Mouse (Mus musculus) kidney, postnatal 14 days (tissue): ENCODE results near the gene Macf1.
A peak's percentile ranks its signal among the peaks of the same experiment; 100 is the strongest.
"Not testable (repeated sequence)": the region's sequence is repeated elsewhere in the genome, so short reads cannot be mapped to it uniquely, and the experiment has no call there.

Experiments
- DNase-seq: peaks from one replicate; pipeline ENCODE4 v3.0.0; 2022; ENCODE audit warnings: mixed read lengths

Macf1 gene

DNA sequence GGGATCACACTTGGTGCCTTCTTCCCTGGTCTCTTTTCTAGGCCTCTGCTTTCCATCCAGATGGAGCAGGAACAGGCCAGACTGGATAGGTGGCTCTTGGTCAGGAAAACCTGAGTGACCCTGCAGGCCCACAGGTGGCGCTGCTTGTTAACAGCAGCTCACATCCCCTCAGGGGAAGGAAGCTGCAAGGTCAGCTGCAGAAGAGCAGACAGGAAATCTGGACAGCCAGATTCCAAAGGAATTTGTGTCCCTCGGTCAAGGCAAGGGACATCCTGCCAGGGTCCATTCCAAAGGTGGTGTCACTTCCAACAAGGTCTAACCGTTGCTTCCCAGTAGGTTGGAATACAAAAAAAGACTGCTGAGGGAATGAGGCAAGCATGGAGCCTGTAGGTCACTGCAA, 50.8 kb downstream of the Macf1 start:
- peak; percentile 92 for DNase-seq

DNA sequence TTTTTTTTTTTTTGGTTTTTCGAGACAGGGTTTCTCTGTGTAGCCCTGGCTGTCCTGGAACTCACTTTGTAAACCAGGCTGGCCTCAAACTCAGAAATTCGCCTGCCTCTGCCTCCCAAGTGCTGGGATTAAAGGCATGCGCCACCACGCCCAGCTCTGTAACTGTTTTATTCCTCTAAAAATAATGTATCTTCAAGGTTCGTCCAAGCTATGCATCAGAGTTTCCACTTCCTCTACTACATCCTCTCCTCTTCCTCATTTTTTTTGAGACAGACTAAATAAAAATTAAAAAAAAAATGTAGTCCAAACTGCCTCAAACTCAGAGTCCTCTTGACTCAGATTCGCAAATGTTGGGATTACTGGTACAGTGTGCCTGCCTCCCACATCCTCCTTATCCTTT, 52.0 kb downstream of the Macf1 start:
- not testable (repeated sequence) for DNase-seq

DNA sequence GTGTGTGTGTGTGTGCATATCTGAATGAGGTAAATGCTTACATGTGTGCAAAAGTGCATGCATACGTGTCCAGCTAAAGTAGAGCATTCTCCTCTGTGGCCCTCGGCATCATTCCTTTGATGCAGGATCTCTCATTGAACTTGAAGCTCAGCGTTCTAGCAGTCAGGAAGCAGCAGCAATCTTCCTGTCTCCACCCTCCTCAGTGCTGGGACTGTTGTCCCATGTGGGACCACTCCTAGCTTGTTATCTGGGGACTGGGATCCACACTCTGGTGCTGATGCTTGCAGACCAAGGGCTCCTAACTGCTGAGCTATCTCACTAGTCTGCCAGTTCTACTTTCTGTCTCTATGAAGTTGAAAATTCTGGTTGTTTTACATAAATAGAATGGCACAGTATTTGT, 52.5 kb downstream of the Macf1 start:
- DNase-seq: no peak

DNA sequence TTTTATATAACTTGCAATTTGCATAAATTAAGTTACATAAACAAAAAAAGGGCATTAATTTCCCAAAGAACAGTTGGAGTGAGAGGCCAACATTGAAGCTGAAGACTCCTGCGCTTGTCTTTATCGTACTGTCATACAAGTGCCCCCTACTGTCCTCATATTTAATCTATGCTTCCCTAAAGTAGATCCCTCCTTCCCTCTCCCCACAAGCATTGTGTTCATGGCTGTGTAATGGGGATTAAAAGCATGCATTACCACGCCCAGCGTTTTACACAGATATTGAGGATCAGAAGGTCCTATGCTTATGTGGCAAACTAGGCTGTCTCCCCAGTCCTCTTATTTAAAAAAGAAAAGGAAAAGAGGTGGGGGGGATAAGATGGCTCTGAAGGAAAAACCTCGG, 56.5 kb downstream of the Macf1 start:
- DNase-seq: no peak

DNA sequence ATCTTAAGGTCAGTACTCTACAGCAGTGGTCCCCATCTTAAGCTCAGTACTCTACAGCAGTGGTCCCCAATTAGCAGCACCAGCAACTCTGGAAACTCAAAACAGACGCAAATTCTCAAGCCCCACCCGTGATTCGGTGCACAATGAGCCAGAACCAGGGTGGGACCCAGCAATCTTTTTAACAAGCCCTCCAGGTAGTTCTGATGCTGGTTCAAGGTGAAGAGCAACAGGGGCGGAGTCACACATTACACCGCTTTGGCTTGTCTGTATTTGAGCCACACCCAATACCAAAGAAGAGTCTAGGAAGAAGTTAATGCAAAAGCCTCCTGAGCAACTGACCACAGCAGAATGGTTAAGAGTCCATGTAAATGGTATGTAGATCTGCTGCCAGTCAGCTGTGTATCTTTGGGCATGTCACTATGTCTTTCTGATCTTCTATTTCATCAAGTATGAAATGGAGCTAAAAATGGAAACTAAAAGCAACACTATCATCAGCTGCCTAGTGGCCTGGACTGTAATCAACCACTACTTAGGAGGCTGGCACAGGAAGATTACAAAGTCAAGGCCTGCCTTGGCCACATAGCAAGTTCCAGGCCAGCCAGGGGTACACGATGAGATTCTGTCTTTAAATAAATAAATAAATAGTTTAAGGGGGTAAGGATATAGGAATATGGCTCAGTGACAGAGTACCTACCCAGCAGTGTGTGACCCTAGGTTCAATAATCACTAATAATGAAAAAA, 58.7 kb downstream of the Macf1 start:
- no peak for DNase-seq

DNA sequence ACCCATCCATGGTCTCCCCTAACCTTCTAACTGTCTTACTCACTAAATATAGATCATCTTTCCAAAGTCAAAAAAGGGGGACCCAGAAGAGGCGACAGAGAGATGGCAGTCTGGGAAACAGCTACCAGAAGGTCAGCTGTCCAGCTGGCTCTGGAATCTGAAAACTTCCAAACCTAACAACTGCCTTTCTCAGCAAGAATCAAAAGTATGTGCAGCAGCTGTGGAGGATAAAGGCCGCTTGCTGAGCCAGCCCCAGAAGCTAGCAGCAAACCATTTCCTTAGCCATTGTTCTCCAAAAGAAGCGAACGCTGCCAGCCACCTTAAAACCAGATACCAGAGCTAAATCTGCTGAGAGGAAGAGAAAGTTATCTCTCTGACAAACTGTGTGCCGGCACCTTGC, 59.7 kb downstream of the Macf1 start:
- peak; percentile 76 for DNase-seq

DNA sequence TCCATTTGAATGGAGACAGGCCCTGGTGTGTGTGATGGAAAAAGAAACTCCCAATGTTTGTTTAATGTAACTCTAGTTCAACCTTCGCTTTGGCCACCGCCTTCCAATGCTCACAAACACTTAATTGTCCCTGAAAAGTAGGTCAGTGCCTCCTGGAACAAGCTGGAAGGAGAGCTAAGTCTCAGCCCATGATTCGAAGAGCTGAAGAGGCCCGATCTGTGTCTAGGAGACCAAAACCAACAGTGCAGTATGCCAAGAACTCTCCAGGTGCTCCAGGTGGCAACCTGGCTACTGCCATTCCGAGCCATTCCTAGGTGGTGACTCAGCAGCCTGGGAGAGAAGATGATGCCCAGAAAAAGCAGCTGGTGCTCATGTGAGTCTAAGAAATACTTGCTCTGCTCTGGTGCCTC, 60.4 kb downstream of the Macf1 start:
- DNase-seq: peak; percentile 28

DNA sequence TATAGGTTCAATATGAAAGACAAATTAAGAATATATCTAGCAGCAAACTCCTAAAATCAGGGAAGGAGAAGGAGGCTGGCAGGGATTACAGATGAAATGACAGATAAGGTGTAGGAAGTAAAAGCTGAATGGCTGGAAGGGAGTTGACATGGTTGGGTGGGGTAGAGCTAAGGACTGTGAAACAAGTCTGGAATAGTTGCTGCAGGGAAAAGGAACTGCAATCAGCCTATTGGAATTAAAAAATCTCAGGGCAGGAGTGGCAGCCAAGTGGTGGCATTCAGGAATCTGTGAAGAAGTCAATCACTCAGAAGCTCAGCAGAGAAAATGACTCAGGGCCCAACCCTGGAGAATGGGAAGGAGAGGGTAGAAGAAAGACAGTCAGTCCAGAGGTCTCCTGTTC, 62.4 kb downstream of the Macf1 start:
- DNase-seq: no peak

DNA sequence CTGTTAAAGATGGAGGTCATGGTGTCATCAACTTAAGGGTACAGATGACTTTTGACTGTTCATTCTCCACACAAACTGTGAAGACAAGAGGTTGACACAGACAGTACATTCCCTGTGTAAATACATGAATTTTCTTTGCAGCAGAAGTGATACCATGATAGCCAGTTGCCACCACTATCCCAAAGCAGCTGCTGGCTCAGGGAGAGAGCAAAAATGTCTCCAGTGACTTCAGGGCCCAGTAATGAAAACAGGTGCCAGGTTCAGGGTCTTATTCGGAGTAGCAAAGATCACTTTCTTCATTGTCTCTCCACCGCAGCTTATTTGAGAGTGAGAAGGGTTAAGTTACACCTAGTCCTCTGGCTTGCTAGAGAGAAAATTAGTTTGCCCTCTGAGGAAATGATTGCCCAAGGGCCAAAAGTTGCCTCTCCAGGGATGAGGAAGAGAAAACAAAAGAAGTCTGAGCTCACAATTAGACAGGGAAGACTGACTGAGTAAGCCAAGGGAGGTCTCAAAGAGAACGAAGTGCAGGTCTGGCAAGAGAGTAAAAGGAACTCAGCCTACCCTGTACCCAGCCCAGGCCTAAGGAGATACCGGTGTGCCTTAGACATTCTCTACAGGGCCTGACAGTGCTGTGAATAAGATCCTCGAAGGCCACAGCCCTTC, 66.3 kb downstream of the Macf1 start:
- no peak for DNase-seq

DNA sequence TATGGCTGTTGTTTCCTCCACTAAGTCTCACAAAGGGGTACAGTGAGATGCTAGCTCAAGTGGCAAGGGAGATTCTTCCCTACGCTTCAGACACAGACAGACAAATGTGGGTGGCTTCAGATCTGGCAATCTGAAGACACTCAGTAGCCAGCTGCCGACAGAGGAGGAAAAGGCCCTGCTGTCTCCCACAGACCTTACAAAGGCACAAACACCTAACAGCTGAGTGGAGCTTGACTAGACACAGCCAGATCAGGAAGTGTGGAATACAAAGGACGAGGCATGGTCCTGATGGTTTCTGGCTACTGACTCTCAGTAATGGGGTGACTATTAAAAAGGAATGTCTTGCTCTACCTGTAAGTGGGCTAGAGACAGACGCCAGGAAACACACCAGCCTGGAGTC, 67.2 kb downstream of the Macf1 start:
- no peak for DNase-seq

DNA sequence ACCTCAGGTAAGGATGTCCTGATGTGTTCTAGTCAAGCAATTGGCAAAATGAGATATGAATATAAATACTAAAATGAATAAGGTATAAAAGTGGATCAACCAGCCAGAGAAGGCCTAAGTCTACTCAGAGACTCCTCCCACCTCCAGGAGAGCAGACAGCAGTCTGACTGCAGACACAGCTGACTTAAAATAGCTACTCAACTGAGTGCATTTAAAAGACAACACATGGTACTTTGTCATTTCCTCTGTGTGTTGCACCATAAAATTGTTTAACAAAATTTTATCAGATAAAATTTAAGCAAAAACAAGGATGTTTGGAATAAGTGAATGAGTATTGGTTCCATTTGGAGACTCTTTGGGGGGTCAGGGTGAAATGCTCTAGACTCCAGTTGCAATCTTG, 67.7 kb downstream of the Macf1 start:
- DNase-seq: no peak

DNA sequence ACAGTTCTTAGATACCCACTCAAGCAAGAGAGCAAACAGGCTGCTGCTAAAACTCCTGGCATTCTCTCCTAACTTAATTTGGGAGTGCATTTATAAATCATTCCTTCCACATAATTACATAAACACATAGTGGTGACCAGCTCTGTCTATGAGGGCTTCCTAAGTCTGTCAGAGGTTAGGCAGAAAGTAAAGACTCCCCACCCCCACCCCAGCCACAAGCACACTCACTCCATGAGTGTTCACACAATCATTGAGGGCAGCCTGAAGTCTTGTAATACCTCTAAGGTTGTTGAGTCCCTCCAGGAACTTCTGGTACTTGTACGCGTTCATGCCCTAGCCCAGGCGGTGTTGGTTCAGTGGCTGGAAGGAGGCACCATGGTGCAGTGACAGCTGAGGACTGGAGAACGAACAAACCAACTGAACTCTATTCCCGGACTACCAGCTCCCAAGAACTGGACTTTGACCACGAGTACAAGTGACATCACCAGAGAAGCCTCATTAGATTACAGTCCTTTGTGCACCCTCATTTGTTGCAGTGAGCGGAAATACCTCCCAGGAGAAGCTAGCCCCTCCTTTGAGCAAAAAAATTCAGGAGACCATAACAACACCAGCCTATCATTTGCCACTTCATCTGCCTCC, 70.7 kb downstream of the Macf1 start:
- peak; percentile 62 for DNase-seq

DNA sequence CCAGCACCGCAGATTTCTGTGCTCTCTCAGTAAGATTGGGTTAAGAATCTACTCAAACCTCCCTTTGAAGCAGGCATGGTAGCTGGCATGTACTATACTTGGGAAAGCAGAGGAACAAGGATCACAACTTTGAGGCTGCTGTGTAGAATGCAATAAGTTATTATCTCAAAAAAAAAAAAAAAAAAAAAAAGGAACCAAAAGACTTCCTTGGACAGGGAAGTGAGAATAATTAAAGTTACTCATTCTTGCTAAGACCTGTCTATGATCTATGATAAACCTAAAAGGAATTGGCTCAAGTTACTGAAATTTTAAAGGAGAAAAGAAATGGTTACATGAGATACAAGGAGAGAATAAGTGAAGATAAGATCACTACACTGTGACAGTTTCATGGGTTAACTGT, 72.2 kb downstream of the Macf1 start:
- no peak for DNase-seq

DNA sequence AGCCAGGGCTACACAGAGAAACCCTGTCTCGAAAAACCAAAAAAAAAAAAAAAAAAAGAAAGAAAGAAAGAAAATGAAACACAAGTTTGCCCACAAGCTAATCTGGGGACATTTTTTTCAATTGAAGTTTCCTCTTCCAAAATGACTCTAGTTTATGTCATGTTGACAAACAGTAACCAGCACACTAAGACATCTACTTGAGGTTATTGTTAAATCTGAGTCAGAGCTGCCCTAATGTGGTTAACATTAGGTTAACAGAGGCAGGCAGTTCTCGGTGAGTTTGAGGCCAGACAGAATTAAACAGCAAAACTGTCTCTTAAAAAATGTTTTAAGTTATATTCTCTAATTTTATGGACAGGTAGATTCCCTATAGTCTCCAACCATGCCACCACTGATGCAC, 72.9 kb downstream of the Macf1 start:
- DNase-seq: no peak

DNA sequence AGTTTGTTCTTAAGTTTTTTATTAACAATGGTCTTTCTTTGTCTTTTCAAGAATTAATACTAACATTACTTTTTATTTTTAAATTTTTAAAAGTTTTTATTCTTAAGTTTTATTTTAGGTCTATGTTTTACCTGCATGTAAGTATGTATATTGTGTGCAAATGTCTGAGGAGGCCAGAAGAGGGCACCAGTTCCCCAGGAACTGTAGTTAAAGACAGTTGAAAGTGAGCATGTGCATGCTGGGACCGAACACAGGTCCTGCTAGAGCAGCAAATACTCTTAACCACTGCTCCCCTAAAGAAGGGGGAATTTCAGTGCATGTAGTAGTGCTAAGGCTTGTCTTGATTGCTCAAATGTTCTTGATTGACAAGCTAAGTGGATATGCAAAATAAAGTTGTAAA, 77.0 kb downstream of the Macf1 start:
- DNase-seq: no peak

DNA sequence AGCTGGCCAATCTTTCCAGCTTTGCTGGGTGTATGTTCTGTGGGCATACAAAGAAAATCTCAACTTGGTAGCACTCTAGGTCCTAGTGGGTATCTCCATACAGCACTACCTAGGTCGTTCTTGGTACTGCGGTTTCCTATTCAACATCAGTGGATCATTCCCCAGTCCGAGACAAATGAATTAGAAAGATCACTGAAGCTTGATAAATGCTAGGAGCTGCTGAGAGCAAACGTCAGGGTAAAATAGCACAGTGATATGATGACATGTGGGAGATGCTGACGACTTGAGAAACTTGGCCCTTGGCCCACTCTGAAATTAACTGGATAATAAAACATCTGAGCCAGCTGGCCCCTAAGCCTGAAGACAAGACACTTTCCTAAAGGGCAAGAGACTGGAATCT, 78.2 kb downstream of the Macf1 start:
- DNase-seq: peak; percentile 43

DNA sequence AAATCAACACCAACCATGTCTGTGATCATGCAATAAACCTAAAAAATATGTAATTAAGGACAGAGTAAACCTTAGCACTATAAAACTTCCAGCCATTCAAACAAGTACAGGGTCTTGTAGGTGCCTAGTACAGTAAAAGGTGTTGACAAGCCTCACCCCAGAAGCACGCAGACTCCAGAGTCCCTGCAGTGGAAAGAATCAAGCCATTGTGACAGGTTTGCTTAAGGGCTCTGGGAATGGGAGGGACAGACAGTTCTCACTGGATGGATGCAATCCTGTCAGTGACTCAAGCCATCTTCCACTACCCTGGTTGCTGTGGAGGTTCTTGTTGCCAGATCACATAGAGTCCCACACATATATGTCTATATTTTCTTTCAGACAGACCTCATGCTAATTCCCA, 78.9 kb downstream of the Macf1 start:
- DNase-seq: no peak

DNA sequence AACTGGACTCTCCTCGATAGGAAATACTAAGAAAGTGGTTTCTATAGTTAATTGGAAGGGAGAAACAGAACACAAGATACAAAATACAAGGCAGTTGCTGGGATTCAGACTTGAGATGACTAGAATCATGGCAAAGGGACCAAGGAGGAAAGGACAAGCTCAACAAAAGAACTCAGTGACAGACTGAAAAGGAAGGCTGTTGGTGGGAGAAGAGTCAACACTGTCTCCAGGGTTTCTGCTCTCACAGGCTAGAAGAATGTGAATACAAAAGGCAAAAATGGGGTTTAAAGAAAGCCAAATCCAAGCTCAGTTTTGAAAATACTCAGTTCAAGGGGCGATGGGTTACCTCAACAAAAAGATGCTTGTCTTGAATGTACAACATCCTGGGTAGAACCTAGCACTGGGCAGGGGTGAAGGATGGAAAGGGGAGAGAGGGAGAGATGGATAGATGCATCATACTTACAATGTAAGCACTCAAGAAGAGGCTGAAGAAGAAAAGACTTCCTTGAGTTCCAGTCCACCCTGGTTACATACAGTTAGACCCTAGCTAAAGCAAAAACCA, 81.4 kb downstream of the Macf1 start:
- DNase-seq: no peak

DNA sequence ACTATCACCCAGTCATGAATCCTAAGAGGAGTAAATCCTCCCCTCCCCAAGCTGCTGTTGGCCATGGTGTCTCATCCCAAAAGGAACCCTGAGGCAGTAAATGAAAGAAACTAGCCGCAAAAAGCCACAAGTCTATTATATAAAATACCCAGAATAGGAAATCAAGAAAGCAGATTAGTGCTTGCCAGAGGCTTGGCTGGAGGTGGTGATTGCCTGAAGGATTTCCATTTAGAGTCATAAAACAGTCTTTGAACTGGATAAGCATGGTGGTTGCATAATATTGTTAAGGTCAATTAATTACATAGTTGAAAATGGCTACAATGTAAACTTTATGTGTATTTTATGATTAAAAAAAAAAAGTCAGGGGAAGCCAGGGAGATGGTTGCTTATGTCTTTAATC, 83.1 kb downstream of the Macf1 start:
- DNase-seq: no peak

DNA sequence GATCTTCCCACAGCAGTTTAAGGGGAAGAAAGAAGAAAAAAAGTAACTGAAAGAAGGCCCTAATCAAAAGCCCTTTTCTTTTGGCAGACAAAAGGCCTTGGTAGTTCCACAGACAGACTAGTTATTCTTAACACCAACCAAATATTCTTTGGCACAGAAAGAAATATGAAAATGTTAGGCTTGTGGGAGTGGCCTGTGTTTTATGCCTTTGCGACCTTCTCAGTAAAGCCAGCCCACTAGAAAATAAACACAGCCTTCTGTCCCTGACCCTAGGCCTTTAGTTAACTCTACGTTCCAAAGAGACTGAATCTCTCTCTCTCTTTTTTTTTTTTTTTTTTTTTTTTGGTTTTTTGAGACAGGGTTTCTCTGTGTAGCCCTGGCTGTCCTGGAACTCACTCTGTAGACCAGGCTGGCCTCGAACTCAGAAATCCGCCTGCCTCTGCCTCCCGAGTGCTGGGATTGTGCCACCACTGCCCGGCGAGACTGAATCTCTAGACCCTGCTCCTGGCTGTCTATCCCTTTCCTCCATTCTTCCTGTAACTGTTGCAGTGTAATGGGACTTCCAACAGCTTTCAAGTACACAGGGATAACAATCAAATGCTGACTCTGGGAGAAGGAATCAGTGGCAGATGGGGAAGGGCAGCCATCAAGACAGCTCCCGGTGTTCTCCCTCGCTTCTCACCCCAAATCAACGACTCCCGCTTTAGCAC, 85.5 kb downstream of the Macf1 start:
- DNase-seq: peak; percentile 33

DNA sequence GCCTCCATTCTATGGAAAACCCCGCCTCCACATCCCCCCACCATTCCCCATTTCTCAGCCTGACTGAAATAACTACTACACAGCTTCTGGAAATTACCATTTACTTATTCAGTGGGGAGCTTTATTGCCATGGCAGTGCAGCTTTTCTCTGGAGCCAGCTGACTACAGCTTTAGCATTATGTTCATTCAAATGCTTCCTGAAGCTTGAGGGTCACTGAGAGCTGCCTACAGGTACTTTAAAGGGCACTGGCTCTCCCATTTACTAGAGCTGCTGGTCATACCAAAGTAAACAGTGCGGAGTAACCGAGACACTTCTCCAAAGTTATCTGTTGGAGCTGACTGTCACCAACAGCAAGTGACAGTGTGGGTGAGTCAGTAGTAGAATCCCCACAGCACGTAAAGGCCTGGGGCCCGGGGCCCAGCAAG, 89.8 kb downstream of the Macf1 start:
- peak; percentile 37 for DNase-seq

DNA sequence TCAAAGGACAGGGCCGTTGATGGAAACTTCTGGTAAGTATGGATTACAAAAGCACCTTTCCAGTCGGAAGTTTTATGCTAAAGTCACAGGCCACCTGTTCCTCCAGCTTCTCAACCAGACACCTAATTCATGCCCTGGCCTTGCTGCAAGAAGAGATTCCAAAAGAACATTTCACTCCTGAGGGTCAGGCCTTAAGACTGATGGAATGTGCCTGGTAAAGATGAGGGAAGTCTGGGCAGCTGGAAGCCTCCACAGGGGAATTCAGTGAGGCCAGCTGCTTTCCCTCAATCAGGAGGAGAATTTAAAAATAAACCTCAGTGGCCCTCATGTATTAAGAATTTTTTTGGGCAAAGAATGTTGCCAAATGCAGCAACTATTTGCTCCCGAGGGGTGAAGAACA, 90.5 kb downstream of the Macf1 start:
- DNase-seq: peak; percentile 36

DNA sequence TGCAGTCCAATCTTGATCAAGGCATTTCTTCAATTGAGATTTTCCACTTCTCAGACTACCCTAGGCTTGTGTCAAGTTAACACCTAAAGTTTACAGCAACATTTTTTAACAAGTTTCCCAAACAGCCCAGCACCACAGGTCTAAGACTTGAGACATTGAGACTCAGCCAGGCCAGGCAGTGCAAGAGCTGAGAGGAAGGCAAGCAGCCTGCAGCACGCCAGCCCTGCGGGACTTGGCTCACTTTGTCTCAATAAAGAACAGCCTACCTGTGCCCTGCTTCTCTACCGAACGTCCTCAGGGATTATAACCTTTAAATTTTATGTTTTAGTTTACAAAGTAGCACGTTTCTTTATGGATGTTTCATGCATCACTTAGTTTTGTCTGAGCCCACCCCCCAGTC, 92.1 kb downstream of the Macf1 start:
- no peak for DNase-seq
